Mouse (Mus musculus) kidney, adult 9 months (tissue): ENCODE measurements around the gene Cox15.

Experiments used
- DNase-seq: peaks from one replicate; pipeline ENCODE4 v3.0.0; 2022

Gene Cox15

GRCm38 (mm10) chr19:43704211-43704610 lies 48.6 kb downstream of the Cox15 start:
- peak; percentile 77 for DNase-seq

- DNase-seq, result no peak
These were observed 53.0 kb downstream of the Cox15 start for GRCm38 (mm10) chr19:43699763-43700155.

DNA sequence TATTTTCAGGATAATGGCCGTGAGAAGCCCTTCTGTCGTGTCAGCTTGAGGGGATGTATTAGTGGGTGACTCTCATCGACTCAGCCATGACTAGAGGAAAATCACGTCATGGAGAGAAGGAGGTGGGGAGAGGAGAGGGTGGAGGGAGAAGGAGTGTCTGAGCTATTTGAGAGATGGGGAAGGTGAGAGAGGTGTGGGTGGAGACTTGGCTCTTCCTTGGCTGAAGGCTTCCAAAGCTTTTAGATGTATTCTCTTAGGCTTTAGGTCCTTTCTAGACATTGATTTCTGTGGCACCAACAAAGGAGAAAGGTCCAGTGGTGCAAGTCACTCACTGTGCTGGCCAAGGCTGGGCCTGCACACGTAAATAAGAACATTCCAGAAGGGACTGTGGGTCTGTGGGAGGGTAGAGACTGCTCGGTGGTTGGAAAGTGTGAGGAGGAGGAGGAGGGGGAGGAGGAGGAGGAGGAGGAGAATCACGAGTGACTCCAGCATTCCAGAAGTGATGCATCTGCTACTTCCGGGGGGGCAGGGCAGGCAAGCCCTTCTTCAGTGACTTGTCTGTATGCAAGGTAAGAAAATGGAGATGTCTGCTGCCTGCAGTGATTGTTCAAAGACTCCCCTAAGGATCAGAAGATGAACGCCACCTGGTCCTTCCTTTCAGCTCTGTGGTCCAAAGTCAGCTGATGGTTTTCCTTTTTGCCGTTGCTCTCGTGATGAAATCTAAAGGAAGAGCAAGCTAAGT lies 53.6 kb downstream of the Cox15 start:
- DNase-seq, result no peak

GRCm38 (mm10) chr19:43697666-43698370 lies 55.0 kb downstream of the Cox15 start:
- DNase-seq, result peak; percentile 38

- no peak for DNase-seq
These were observed 57.3 kb downstream of the Cox15 start for GRCm38 (mm10) chr19:43695514-43695964.

DNA sequence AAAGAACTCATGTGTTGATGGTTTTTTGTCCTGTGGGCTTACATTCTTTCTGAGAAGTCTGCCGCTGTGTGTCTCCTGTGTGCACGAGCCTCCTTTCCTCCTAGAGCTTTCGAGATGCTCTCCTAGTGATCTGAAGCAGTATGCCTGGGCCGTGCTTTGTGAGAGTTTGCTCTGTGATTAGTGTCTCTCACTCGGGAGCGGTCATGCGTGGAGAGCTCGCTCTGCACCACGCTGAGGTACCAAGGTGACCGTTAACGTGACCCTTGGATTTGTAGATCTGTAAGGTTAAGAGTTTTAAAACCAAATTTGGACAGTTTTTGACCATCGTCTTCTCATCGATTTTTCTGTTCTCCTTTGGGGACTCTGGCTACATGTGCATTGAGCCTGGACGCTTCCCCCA lies 60.0 kb downstream of the Cox15 start:
- DNase-seq, result peak; percentile 62

GRCm38 (mm10) chr19:43689419-43690246 lies 63.2 kb downstream of the Cox15 start, which contains the start of gene Entpd7:
Gene Entpd7 (plus strand): TSS chr19:43689672.
- DNase-seq, result peak; percentile 98
